Mouse (Mus musculus) lung, adult 10 weeks (tissue): ENCODE measurements around the gene Lsamp. TPM values are rescaled to one million over a fixed set of nuclear protein-coding genes. Genes with fewer than 3 reads are reported as not detected.

Experiments
- polyA plus RNA-seq: library from polyadenylated mRNA; stranded (reverse); fragments of 350-450 nt; fragmentation: Illumina TruSeq; extraction: RNeasy Lipid Tissue Mini Kit (QIAGEN cat#74804); gene quantifications from one replicate; pipeline ENCODE4 v1.2.3, GENCODE M21; 2014; ENCODE audit warnings: low read depth, low replicate concordance; ENCODE audit not compliant: insufficient read depth

Gene Lsamp
- 0.45 TPM for polyA plus RNA-seq

DNA sequence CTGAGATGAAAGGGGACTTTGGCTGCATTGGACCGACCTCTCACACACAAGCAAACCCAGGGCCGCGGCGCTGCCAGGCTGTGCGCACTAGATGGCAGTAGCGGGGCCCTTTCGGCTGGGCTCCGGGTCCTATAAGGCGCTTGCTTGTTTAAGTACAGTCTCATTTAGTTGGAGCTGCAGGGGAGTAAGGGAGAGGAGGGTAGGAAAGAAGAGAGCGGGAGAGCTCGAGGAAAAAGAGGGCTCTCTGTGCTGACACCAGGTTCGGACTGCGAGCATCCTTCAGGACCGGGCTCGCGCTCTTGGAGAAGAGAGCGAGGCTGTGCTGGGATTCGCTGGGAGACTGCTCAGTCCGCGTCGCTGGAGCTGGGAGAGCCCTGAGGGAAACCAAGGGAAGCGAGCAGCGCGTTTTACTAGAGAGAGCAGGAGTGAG lies at the start of gene Lsamp:
Lsamp (plus strand) TSS at position 157 of the 430 bp plus-strand sequence.

